Mouse (Mus musculus): ENCODE data around the gene En1.

En1 gene

DNA sequence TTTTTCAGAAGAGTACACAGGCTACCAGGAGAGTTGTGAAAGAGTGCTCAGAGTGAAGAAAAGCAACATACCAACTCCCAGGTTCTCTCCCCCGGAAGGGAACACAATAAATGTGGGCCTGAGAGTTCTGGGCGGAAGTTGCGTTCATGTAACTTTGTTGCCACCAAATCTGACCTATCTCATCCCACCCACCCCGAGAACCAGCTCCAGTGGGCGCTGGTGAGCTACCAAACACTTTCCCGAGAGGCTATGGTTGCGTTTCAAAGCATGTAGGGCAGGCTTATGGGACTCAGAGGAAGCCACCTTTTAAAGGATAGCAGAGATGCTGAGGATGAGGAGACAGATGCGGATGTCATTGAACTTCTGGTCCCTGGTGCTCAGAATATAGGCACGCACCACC lies 26.6 kb downstream of the En1 start:
- no peak for DNase-seq (ENCODE audit: low spot score)

DNA sequence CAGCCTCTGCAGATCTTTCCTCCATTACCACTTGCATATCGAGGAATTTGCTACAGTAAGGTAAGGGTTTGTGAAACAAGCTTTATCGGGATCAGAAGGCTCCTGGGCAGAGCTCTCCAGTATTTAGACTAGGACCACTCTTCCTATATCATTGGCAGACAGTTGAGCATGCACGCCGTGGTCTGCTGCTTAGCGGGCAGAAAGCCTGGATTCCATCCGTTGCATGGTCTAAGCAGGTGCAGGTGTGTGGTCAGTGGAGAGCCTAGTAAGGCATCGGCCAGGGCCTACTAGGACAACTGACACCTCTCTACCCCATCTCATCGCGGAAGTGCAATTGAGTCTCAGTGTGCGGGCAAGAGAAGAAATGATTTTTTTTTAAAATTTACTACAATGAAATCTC lies 41.2 kb downstream of the En1 start:
- DNase-seq (ENCODE audit: low spot score) = no peak

DNA sequence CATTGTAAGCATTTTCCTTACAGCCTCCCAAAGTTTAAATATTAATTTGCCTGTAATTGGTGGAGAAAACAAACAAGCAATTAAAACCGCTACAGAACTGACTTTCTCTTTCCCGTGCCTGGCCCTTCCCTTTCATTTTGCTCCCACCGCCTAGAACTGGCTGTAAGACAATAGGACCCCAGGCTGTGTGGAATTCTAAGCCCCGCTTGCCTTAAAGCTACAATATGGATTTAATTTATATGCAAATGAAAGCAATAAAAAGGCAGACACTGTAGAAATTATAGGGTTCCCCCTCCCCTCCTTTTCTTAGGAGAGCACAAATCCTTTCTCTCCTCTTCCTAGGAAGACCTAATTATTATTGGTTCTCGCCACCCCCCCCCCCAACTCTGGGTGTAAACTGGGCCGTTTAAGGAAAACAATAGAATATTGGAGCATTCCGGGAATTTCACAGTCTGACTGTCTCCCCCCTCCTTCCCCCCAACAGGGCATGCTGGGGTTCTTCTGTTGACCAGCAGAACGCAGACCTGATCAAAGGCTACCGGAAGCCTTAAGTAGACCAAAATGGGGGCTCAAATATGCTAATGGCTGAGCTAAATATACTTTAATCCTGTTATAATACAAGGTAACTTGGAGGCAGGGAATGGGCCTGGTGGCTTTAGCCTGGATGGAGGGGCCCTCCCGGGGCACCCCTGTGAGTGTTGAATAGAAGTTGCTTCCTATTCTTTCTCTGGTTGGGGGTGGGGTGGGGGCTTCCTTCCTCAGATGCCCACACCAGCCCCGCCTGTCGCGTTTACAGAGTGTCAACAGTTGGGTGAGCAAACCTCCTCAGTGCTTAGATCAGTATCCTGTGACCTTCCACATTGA lies 41.9 kb downstream of the En1 start:
- DNase-seq (ENCODE audit: low spot score) = no peak

DNA sequence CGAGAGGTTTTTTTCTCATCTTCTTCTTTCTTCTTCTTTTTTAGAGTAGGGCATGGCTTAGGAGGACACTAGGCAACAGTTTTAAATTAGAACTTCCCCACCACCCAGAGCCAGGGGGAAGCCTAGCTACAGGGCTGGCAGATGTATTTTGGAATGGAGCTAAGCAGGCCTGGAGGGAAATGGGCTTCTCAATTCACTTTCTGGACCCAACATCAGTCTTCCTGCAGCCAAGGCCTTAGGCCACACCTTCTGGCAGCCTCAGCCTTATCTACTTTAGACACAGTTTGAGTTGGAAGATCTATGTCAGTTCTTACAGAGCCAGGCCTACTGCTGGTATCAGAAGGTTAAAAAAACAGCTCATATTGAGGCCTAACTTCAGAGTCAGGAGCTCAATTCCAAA lies 42.5 kb downstream of the En1 start:
- no peak for DNase-seq (ENCODE audit: low spot score)

DNA sequence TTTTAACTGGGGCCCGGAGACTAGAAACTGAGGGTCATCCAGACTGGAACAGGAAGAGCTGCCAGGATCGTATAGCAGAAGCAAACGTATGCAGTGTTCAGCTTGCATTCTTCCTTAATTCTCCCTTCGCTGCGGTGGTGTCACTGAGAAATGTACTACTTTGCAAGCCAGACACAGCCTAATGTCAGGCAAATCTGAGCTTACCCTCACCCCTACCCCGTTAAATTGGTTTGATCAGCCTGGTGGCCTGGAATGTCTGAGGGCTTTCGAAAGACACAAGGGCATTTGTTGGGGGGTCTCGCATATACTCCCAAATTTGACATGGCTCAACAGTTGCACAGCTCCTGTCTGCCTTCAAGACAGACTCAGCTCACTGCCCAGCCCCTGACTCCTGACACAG lies 47.9 kb downstream of the En1 start:
- DNase-seq (ENCODE audit: low spot score) = no peak

DNA sequence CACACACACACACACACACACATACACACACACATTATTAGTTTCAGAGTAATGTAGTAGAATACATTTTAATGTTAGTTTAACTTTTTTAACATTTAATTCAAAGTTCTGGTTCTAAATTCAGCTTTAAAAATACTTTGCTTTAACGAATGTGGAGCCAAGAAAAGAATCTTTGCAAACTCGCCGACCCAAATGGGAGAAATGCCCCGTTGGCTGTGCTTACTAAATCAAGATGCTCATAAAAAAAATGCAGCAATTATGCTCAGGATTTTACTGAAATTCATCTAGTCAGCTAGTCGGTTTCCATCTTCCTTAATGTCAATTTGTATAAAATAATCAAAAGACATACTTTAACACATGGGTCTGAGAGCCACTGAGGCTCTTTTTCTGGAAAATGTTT lies 49.8 kb downstream of the En1 start:
- DNase-seq (ENCODE audit: low spot score) = no peak

DNA sequence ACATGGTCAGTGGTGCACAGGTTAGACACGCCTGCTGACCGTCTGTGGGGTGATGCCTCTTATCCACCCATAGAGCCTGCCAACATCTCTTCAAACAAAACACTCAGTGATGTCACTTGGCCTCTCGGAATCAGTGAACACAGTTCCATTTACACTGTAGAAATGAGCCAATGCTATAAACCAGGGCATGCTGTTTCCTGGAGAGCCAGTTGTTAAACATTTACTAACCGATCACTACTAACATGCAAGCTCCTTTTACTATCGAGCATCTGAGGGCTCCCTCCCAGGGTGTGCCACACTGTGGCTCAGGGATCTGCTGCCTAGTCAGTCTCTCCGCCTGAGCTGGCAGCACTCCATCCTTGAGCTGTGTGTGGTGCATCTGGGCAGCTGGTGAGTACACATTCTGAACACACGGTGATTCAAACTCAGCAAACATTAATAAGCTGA lies 52.8 kb downstream of the En1 start:
- DNase-seq (ENCODE audit: low spot score) = no peak

All from ovary, postnatal 10 days (tissue).